Mouse (Mus musculus) E14TG2a.4 (cell line): ENCODE measurements around the gene Cbx4.

Experiments used
- CTCF ChIP-seq: conservative IDR thresholded peaks from 2 replicates; pipeline ENCODE4 v1.5.1; 2014; ENCODE audit warnings: low read length
- POU5F1 ChIP-seq: IDR thresholded peaks from 2 replicates; pipeline ENCODE4 v1.6.1; 2014; ENCODE audit warnings: low read length, borderline replicate concordance

DNA sequence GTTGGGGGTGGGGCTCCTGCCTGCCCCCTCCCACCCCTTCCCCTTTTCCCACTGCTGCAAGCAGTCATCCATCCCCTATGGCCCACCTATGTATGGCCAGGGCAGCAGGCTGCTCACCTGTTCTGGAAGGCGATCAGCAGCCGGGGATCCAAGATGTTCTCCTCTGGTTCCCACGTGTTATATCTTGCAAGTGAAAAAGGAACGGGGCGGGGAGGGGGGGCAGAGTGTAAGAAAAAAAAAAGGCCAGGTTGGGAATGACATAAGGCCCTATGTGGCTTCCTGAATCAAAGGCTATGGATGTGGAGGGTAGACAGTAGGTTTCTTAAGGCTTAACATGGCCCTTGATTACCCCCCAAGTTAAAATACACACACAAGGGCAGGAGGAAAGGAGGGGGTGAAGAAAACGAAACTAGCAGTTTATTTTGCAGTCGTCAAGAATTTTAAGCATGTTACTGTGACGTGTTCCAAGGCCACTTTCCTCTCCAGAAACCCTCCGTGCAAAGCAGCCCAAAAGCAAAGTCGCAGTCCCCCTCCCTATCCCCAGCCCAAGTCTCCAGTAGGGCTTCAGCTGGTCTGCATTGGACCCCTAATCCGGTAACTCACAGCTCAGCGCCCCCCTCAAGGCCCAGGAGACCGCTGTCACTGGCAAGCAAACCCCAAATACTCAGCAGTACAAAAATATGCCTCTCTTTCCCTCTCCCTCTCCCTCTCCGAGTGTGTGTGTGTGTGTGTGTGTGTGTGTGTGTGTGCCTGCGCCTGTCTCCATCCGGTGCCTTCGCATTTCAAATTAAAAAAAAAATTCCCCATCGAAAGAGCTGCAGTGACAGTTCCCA lies 1.4 kb downstream of the Cbx4 start:
- TF ChIP-seq CTCF (no peak), POU5F1 (no peak)
